Mouse (Mus musculus) urinary bladder, adult 2 months (tissue): ENCODE measurements around the gene Met. TPM values are rescaled to one million over a fixed set of nuclear protein-coding genes. Genes with fewer than 3 reads are reported as not detected.

Experiments used
- DNase-seq: peaks from one replicate; pipeline ENCODE4 v3.0.0; 2022; ENCODE audit warnings: low spot score
- polyA plus RNA-seq: library from polyadenylated mRNA; depleted of rRNA; stranded (reverse); fragments of >200 nt; gene quantifications from 2 replicates; pipeline ENCODE4 v1.2.3, GENCODE M21; 2012

Gene Met
- polyA plus RNA-seq, 1 experiment, result 16.4 TPM

DNA sequence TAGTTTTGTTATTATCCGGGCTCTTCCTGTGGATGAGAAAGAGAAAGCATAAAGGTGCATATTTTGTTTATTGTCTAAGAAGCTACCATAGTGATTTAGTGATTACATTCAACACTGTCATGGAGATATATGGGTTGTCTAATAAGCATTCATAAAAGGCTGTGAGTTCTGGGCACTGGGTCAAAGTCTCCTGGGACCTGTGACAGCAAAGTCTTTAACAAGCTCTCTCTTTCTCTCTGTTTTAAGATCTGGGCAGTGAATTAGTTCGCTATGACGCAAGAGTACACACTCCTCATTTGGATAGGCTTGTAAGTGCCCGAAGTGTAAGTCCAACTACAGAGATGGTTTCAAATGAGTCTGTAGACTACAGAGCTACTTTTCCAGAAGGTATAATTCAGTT, 85.2 kb downstream of the Met start:
- no peak for DNase-seq

GRCm38 (mm10) chr6:17549645-17550044, 86.0 kb downstream of the Met start:
- no peak for DNase-seq

GRCm38 (mm10) chr6:17554263-17554662, 90.7 kb downstream of the Met start:
- no peak for DNase-seq

- DNase-seq, result no peak
Measured at GRCm38 (mm10) chr6:17554757-17555156, 91.2 kb downstream of the Met start.

DNA sequence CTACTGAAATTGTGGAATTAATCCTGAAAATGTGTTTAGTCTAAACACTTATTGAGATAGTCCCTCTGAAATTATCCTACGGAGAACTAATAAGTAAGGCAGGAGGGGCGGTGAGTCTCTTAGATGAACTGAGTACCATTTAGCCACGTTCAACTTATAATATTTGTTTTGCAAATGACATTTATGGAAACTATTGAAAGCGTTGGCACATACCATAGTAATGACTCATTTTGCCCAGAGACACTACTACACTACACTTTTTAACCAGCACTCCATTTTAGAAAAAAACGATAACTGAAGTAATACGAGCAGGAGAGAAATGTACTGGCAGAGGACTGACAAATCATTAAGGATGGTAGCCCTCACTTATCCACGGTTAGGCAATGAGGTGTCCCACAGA, 92.1 kb downstream of the Met start:
- no peak for DNase-seq

DNA sequence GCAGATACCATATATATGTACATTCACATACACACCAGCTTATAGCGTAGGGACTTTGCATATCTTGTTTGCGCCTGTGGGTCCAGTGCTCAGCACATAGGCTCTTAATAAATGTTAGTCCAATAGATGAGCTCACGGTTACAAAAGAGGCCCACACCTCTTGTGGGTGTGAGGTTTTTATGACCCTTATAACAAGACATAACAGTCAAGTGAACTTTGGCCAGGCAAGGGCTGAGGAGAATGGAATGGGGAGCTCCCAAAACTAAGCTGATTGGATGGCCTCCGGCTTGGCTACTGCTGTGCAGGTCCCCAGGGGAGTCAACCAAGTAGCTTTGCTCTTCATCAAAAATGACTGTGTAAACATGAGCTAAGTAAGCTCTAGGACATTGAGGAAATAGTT, 96.1 kb downstream of the Met start:
- no peak for DNase-seq

DNA sequence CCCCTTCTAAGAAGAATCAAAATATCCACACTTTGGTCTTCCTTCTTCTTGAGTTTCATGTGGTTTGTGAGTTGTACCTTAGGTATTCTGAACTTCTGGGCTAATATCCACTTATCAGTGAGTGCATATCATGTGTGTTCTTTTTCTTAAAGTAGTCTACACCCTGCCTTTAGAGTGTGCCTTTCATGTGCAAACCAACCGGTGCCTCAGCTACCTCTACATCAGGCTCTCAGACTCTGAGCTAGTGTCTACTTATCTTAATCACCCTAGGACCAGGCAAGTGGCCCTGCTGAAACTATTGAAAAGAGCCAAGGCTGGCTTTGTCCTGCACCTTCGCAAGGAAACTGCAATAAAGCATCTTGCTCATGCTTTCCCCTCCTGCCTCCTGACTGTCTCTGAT, 97.7 kb downstream of the Met start:
- DNase-seq, result no peak

DNA sequence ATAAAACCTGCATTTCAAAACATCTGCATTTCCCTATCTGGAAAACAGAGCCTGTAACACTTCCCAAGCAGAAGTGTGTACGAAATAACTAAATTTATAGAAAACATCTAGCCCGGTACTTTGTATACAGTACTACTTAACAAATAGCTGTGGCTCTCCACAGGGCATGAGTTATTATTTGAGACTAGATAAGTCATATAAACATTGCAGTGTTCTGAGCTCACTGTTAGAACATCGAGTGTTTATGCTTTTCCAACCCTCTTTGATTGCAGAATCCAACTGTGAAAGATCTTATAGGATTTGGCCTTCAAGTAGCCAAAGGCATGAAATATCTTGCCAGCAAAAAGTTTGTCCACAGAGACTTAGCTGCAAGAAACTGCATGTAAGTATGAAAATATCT, 98.3 kb downstream of the Met start:
- no peak for DNase-seq

DNA sequence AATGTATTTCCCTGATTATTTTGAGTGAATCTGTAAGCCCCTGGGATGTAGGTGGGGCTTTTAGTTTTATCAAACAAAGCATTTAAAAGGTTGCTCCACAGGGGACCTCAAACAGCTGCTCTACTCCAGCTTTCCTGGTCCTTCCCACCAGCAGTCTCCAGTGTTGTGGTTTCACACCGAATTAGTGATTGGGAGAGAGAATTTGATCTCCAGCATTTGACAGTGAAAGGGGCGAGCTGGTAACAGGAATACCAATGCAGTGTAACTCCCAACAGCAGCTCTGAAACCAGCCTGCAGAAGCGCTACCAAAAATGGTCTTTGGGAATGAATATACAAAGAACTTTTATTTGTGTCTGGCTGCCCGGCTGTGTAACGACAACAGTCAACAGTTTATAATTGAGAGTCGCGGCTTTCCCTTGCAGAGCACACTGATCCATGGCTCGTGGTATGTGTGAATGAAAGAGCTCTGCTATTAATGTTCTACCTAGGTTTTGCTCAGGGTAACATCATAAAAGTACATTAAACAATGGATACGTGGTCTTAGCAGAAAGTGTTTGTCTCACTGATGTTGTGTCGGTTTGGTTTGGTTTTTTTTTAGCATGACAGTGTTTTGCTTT, 99.0 kb downstream of the Met start:
- no peak for DNase-seq

DNA sequence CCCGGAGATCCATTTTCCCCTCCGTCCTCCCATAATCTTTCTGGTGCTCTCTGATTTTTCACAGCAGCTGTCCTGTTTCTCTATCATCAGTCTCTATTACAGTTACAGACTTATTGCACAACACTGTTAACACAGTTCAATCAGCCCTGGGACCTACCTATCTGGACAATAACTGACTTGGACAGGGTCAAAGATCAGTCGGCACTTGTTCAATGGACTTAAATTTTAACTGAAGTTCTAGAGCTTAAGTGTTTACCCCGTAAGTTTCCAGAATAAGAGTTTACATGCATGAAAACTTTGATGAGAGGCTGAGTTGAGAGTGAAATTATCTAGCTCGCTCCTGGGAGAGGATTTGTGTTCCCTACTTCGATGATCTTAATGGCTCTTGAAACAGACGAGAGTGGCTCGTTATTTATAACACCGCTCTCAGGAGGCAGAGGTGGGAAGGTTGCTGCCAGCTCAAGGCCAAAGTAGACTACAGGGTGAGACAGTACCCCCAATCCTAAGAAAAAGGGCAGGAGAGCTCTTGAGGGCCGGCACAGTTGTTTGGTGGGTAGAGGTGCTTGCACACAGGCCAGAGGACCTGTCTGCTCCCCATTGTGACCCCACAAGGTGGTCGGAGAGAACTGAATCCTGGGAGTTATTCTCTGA, 105.2 kb downstream of the Met start:
- DNase-seq, result no peak

DNA sequence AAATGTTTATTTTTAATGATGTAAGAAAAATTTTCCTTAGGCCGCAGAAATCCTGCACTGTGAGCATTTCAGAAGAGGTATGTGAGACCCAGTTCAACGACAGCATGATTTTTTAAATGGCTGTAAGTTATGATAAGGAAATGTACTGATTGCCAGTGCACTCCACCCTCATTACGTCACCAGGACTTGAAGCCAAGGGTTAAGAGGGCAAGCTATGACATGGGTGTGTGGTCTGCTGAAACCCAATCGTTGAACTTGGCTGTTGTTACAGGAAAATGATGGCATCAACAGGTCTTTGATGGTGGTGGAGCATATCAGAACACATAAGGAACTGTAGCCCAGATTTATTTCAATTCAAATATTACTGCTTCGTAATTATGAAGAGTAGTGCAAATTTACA, 109.6 kb downstream of the Met start:
- DNase-seq, result no peak

GRCm38 (mm10) chr6:17573732-17574131, 110.1 kb downstream of the Met start:
- no peak for DNase-seq

DNA sequence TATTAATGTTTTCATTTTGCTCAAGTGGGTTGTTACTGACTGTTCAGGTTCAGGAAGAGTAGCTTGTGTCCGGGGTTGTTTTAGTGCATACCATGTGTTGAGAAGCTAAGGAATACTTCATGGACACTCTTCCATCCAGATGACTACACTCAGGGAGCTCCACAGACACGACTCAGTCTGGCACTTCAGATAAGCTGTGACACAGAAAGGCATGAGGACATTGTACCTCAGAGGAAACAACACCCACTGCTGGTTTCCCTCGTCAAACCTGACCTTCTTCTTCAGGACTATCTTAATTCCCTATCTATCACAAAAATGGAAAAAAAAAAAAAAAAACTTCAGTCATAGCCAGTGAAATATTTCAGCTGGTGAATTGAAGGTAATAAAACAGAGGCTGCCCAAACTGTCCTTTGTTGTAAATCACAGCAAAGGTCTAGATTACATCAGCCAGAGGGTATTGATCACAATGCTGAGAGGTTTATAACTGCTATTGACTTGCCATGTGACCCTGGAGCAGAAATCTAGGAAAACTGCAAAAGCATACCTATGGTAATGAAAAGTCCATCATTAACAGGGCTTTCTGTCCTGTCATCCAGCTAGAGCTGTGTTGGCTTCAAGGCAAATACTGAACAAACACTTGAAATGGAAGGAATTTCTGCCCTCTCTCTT, 114.6 kb downstream of the Met start:
- no peak for DNase-seq

DNA sequence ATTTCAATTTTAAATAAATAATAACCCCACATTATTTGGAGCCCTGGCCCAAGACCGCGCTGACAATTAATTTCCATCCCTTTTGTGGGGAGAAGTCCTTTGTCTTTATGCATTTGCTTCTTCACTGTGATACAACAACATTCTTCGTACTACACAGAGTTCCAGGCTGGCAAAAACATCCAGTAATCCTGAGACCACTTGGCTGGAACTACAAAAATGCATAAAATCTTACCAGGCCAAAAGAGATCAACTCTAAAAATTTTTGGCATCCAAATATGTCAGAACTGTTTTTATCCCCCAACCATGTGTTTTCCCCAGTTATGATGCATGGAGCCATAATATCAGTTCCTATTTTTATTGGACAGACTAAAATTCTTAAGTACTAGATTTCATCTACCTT, 116.7 kb downstream of the Met start:
- DNase-seq, result no peak

DNA sequence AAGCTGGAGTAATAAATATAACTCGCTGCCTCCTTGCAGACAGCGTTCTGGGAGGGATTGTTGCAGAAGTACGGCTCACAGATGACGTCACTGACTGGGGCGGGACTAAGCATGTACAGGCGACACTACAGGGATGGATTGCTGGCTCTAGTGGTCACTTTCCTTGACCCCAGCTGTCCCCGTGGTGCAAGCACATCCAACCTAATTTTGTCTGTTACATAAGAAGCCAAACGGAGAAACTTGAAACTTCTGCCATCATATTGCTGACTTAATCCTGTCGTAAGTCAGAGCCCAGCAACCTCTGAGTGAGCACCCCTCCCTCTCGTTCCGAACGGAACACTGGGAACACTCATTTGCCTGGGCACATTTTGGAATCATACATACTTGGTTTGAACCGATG, 120.4 kb downstream of the Met start:
- DNase-seq, result no peak

GRCm38 (mm10) chr6:17589049-17589952, 125.7 kb downstream of the Met start:
- DNase-seq, result peak; percentile 34

GRCm38 (mm10) chr6:17589953-17590627, 126.5 kb downstream of the Met start:
- no peak for DNase-seq

DNA sequence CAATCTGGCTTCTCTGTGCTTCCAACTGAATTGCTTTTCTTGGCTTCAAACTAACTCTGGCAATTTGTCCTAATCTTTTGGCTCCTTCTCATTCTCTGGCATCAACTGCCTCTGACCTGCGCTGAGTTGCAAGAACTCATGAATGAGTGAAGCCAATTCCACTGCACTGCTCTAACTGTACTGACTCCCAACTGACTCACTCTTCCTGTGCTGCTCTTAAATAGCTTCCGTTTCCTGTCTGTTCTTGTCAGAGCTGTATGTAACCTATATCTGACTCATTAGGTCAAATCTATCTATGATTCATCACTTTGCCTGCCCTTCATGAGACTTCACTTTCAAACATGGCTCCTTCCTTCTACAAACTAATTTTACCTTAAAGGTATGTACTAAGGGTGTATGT, 130.4 kb downstream of the Met start:
- DNase-seq, result no peak

DNA sequence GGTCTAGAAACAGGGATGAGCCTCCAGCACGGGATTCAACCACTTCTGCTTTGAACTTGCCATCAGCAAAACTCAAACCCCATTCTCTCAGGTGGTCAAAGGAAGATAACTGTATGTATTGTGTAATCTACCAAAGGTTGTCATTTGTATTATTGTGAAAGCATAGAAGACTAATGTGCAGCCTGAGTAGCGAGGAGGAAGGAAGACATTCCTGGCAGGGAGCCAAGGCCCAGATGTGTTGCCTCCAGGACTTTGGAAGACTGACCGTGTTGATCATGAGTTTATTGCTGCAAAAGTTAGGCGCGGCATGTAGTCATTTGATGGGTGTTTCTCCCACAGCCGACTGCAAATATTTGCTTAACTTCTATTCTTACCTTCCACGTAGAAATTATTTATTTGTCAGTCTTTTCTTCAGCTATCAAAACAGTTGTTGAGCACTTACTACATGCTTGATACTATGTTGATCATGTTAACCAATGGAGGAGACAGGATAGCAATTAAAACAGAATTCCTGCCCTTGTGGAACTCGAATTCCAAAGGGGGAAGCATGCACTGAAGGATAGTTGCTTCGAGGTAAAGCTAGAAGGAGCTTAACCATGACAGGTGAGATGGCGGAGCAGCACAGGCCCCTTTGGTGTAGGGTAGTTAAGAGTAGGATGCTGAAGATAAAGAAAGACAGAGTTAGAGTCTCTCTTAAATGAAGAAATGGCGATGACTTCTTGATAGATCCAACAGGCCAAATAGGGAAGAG, 132.3 kb downstream of the Met start:
- DNase-seq, result no peak

DNA sequence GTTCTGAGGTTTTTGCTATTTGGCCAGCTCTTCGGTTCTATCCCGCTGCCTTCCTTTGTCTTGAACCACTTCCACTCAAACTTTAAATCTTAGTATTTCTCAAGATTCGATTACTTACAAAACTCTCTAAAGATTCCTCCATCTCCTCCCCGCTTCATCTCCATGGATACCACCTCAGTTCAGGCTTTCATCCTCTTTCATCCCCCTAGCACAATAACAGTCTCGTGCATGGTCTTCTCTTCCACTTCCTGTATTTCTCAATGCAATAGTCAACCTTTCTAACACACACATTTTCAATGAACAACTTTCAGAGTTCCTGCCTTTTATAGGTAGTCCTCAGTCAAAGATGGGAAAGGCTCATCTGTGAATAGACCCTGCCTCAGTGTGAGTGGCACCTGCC, 135.8 kb downstream of the Met start:
- DNase-seq, result no peak

DNA sequence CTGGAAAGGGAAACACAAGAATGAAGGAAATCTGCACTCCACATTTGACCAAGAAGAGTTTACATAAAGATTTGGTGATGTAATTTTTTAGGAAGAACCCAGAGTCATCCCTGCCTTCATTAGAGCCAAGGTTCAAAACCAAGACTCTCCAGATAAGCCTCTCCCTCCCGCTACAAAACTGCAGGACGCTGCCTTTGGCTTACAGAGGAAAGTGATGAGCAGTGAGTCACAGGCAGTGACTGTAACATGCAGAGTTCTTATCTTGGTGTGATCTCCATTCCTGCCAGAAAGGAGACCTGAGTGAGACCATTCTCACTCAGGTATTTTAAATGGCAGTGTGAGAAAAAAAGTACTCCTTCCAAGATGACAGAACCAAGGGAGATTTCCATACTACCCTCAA, 137.9 kb downstream of the Met start:
- DNase-seq, result no peak
